In genomic region chr4:152173041-152173440, GRCm38 (mm10) we compare ENCODE assay signal across 8 mouse cellular contexts. TPM values are rescaled to one million over a fixed set of nuclear protein-coding genes. Genes with fewer than 3 reads are reported as not detected.
DNase-seq lines count a peak whose midpoint lies in the region; ATAC-seq and TF ChIP-seq lines count a peak whose summit lies in the region.

No protein-coding gene starts in this region.

- H3K9me3 ChIP-seq in hindbrain, embryonic 10.5 days = peaks cover 3% of the 10 kb centered on the region; the same call in 1 of the 2 replicates
- no peaks in the 10 kb centered on the region for H3K9me3 ChIP-seq in hindbrain, embryonic 16.5 days (ENCODE audit: control insufficient read depth, low read length)
- no peaks in the 10 kb centered on the region for H3K9me3 ChIP-seq in heart, embryonic 10.5 days

- peak; percentile 78 for DNase-seq in hindbrain, embryonic 10.5 days (ENCODE audit: low spot score)
- DNase-seq in Patski (ENCODE audit: low read depth, low spot score) = no peak
- DNase-seq in cerebellum, postnatal 25 days = peak; percentile 91
- peak; percentile 84 for DNase-seq in heart, embryonic 10.5 days (ENCODE audit: low spot score)
- DNase-seq in left cerebral cortex, adult 8-10 months (ENCODE audit: low spot score in 2 of 2) = peak; percentile 58 to 80
- DNase-seq in naive thymus-derived CD4-positive, alpha-beta T cell, adult 2 months (ENCODE audit: low read depth) = peak; percentile 92
- peak; percentile 85 for DNase-seq in testis, postnatal 10 days (ENCODE audit: low spot score)

- H3K36me3 ChIP-seq in hindbrain, embryonic 10.5 days = no peaks in the 10 kb centered on the region
- H3K36me3 ChIP-seq in hindbrain, embryonic 16.5 days (ENCODE audit: control insufficient read depth, insufficient read depth, low read length) = no peaks in the 10 kb centered on the region
- no peaks in the 10 kb centered on the region for H3K36me3 ChIP-seq in heart, embryonic 10.5 days

- 1% methylated on average over 5 of the region's 5 CpGs for WGBS in hindbrain, embryonic 10.5 days
- WGBS in hindbrain, embryonic 16.5 days = 3% methylated on average over 5 of the region's 5 CpGs
- WGBS in heart, embryonic 10.5 days = under 1% methylated on average over 5 of the region's 5 CpGs

- no peak overlapping the region for H3K27ac ChIP-seq in hindbrain, embryonic 10.5 days
- H3K27ac ChIP-seq in hindbrain, embryonic 16.5 days (ENCODE audit: low read depth, low read length) = no peak overlapping the region
- H3K27ac ChIP-seq in heart, embryonic 10.5 days = no peak overlapping the region

- TF ChIP-seq CTCF in Patski (IDR thresholded peaks at IDR 0.05) = peak; percentile 86

- POLR2A ChIA-PET in Patski (lab: Charles Lee) = no interaction called here

- ATAC-seq in hindbrain, embryonic 16.5 days = no peak
- no peak for ATAC-seq in Patski

- CTCF ChIA-PET in Patski (lab: Charles Lee) = interaction anchor here (0.7 to 1.6 kb wide), 10 partner anchors 11 to 260 kb away, joined by 3 to 5 read pairs (median 4); no protein-coding TSS in a partner anchor

- H3K27me3 ChIP-seq in hindbrain, embryonic 10.5 days (ENCODE audit: insufficient read depth, poor library complexity, severe bottlenecking) = peaks cover 63% of the 10 kb centered on the region
- H3K27me3 ChIP-seq in hindbrain, embryonic 16.5 days (replicated peaks; ENCODE audit: control insufficient read depth, insufficient read depth, low read length) = peaks cover 3% of the 10 kb centered on the region; the same call in 1 of the 2 replicates
- no peaks in the 10 kb centered on the region for H3K27me3 ChIP-seq in Patski
- H3K27me3 ChIP-seq in heart, embryonic 10.5 days (ENCODE audit: insufficient read depth, poor library complexity, severe bottlenecking) = peaks cover 51% of the 10 kb centered on the region

- H3K4me2 ChIP-seq in hindbrain, embryonic 16.5 days (ENCODE audit: low read length) = no peak overlapping the region

- no peak overlapping the region for H3K9ac ChIP-seq in hindbrain, embryonic 16.5 days (ENCODE audit: low read depth, low read length)

- H3K4me1 ChIP-seq in hindbrain, embryonic 10.5 days (replicated peaks) = peaks cover 16% of the 10 kb centered on the region
- peaks cover 4% of the 10 kb centered on the region for H3K4me1 ChIP-seq in hindbrain, embryonic 16.5 days (ENCODE audit: control insufficient read depth, insufficient read depth, low read depth, low read length)
- peaks cover 10% of the 10 kb centered on the region for H3K4me1 ChIP-seq in heart, embryonic 10.5 days

- H3K4me3 ChIP-seq in hindbrain, embryonic 10.5 days = no peak overlapping the region
- H3K4me3 ChIP-seq in hindbrain, embryonic 16.5 days (ENCODE audit: low read length) = no peak overlapping the region
- H3K4me3 ChIP-seq in heart, embryonic 10.5 days = no peak overlapping the region

- in situ Hi-C loops in Patski (cut with MboI; ENCODE audit: low pct_unique_long_range_greater_than_20kb) = loop anchor here (5.0 kb wide), 3 partner anchors 39 to 264 kb away; no protein-coding TSS in a partner anchor

RNA-seq across cellular contexts. Expression of gene Acot7, which starts 4.9 kb away (rescaled TPM):
- polyA plus RNA-seq in hindbrain, embryonic 10.5 days (2016; fragmentation: Nextera tagmentation; extraction: Ambion mirVana) = 90.0 and 118 TPM in 2 replicates
- 478 and 542 TPM in 2 replicates for polyA plus RNA-seq in hindbrain, embryonic 16.5 days (2015; fragmentation: Nextera tagmentation; extraction: Ambion mirVana)
- polyA plus RNA-seq in Patski (2021) = 102 TPM
- polyA plus RNA-seq in heart, embryonic 10.5 days (2016; fragmentation: Nextera tagmentation; extraction: Ambion mirVana) = 43.7 and 48.9 TPM in 2 replicates
- 100 to 1,000 TPM; 281 to 320 (median 303) TPM for total RNA-seq in left cerebral cortex, adult 8-10 months (2022)

RNA-seq across cellular contexts. Expression of gene Hes2, which starts 14.4 kb away (rescaled TPM):
- polyA plus RNA-seq in hindbrain, embryonic 10.5 days (2016; fragmentation: Nextera tagmentation; extraction: Ambion mirVana) = 4.2 and 4.7 TPM in 2 replicates
- not detected in 2 replicates for polyA plus RNA-seq in hindbrain, embryonic 16.5 days (2015; fragmentation: Nextera tagmentation; extraction: Ambion mirVana)
- not detected for polyA plus RNA-seq in Patski (2021)
- not detected in 2 replicates for polyA plus RNA-seq in heart, embryonic 10.5 days (2016; fragmentation: Nextera tagmentation; extraction: Ambion mirVana)
- total RNA-seq in left cerebral cortex, adult 8-10 months (2022) = not detected

RNA-seq across cellular contexts. Expression of gene Espn, which starts 20.9 kb away (rescaled TPM):
- polyA plus RNA-seq in hindbrain, embryonic 10.5 days (2016; fragmentation: Nextera tagmentation; extraction: Ambion mirVana) = 1.6 and 6.5 TPM in 2 replicates
- polyA plus RNA-seq in hindbrain, embryonic 16.5 days (2015; fragmentation: Nextera tagmentation; extraction: Ambion mirVana) = 0.34 and 0.46 TPM in 2 replicates
- polyA plus RNA-seq in Patski (2021) = 1.3 TPM
- 1.4 and 4.0 TPM in 2 replicates for polyA plus RNA-seq in heart, embryonic 10.5 days (2016; fragmentation: Nextera tagmentation; extraction: Ambion mirVana)
- 1 to 10 TPM; 2.1 to 3.2 (median 2.6) TPM for total RNA-seq in left cerebral cortex, adult 8-10 months (2022)

RNA-seq across cellular contexts. Expression of gene Tnfrsf25, which starts 57.3 kb away (rescaled TPM):
- polyA plus RNA-seq in hindbrain, embryonic 10.5 days (2016; fragmentation: Nextera tagmentation; extraction: Ambion mirVana) = 0.70 and 0.82 TPM in 2 replicates
- polyA plus RNA-seq in hindbrain, embryonic 16.5 days (2015; fragmentation: Nextera tagmentation; extraction: Ambion mirVana) = 0.80 and 1.1 TPM in 2 replicates
- polyA plus RNA-seq in Patski (2021) = 1.5 TPM
- polyA plus RNA-seq in heart, embryonic 10.5 days (2016; fragmentation: Nextera tagmentation; extraction: Ambion mirVana) = 0.90 and 1.3 TPM in 2 replicates
- 1 to 10 TPM; 4.3 to 9.8 (median 6.3) TPM for total RNA-seq in left cerebral cortex, adult 8-10 months (2022)
